Mouse (Mus musculus) bone marrow macrophage, adult 2 months (primary cell): ENCODE measurements around the gene Psmb11. TPM values are rescaled to one million over a fixed set of nuclear protein-coding genes. Genes with fewer than 3 reads are reported as not detected.

Source experiments
- H3K27ac ChIP-seq: 2 replicates; pipeline ENCODE4 v1.5.1; 2012; ENCODE audit warnings: low read depth, low read length; ENCODE audit not compliant: insufficient read depth
- H3K4me1 ChIP-seq: 2 replicates; pipeline ENCODE4 v1.6.1; 2012; ENCODE audit warnings: low read length; ENCODE audit not compliant: control insufficient read depth, insufficient read depth
- H3K4me3 ChIP-seq: 2 replicates; pipeline ENCODE4 v1.5.1; 2012; ENCODE audit warnings: mild to moderate bottlenecking, low read length, moderate library complexity; ENCODE audit not compliant: insufficient read depth
- CTCF ChIP-seq: IDR thresholded peaks from 2 replicates; pipeline ENCODE4 v1.5.1; 2012; ENCODE audit warnings: low read depth, mild to moderate bottlenecking, low read length, moderate library complexity
- POLR2A ChIP-seq: IDR thresholded peaks from 2 replicates; pipeline ENCODE4 v1.6.1; 2012; ENCODE audit warnings: mild to moderate bottlenecking, low read depth, low read length, borderline replicate concordance
- polyA plus RNA-seq: library from polyadenylated mRNA; stranded (reverse); fragments of >200 nt; gene quantifications from 2 replicates; pipeline ENCODE4 v1.2.4, GENCODE M21; 2012; ENCODE audit not compliant: missing spikeins, insufficient read depth, insufficient read length

The Psmb11 gene
- polyA plus RNA-seq, 1 experiment, result not detected

- no peak overlapping the region for H3K4me3 ChIP-seq
- peaks cover 15% of the 10 kb centered on the region for H3K4me1 ChIP-seq
- TF ChIP-seq CTCF, result peak; percentile 78
- no peak for TF ChIP-seq POLR2A
- no peak overlapping the region for H3K27ac ChIP-seq
Measured at GRCm38 (mm10) chr14:54650621-54651454, 29.6 kb downstream of the Psmb11 start.

DNA sequence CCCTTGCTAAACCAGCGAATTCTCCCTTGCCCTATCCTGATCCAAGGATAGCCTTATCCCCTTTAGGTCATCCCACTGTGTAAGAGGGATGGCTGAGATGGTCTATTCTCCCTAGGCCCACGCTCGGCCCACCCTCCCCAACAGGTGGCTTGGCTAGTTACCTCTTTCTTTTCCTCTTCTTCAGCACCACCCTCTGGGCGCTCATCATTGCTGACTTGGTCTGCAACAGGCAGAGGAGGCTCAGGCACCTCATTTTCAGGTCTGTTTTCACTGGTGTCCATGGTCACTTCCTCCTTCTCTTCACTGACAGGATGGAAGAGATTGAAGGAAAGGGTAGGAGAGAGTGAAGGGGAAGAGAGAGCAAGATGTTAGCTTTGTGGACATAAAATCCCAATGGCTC is 30.3 kb downstream of the Psmb11 start:
- no peak overlapping the region for H3K27ac ChIP-seq
- H3K4me3 ChIP-seq, result no peak overlapping the region
- H3K4me1 ChIP-seq, result peaks cover 15% of the 10 kb centered on the region
- TF ChIP-seq CTCF (no peak), POLR2A (no peak)

GRCm38 (mm10) chr14:54652787-54653186 is 31.6 kb downstream of the Psmb11 start:
- H3K27ac ChIP-seq, result peak overlapping the region; percentile 64
- TF ChIP-seq POLR2A (no peak), CTCF (no peak)
- H3K4me3 ChIP-seq, result peak overlapping the region; percentile 90
- peaks cover 15% of the 10 kb centered on the region for H3K4me1 ChIP-seq

DNA sequence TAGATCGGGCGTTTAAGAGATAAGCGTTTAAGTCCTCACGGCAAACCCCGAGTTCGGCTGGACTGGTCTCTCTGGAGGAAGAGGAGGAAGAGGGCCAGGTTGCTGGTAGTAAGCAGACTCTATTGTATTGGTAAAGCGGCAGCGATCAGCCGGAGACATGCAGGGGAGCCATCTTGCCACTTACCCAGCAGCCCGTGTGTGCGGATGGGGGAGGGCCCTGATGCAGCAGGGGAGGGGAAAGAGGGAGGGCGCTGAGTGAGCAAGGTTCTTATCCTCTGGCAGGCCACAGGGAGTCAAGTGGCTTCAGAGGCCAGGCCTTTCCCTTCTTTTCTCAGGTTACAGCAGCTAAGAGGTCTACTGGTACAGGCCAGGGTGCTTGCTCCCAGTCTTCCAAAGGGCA is 32.3 kb downstream of the Psmb11 start:
- peaks cover 15% of the 10 kb centered on the region for H3K4me1 ChIP-seq
- H3K4me3 ChIP-seq, result peak overlapping the region; percentile 90
- H3K27ac ChIP-seq, result peak overlapping the region; percentile 69
- TF ChIP-seq POLR2A (no peak), CTCF (no peak)

DNA sequence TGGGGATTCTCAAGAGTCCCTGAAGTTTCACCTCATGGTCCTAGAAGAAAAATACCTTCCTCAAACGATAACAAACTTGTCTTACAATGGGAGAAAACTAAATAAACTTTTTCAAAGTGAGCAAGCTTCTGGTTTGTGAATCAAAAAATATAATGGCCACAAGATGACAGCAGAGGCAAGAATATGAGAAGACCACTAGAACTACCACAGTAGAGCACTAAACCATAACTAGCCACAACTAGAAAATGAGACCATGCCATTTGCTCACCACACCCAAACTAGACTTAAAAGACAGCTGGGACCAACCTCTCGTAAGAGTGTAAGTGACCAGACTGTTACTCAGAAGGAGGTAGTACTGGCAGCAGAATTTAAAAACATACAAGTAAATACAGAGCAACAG is 38.8 kb downstream of the Psmb11 start:
- no peak for TF ChIP-seq CTCF
- no peak for TF ChIP-seq POLR2A
- Histone ChIP-seq H3K4me3 (no peak overlapping the region), H3K4me1 (no peaks in the 10 kb centered on the region), H3K27ac (no peak overlapping the region)

- TF ChIP-seq CTCF, result no peak
- no peak for TF ChIP-seq POLR2A
- H3K27ac ChIP-seq, result no peak overlapping the region
- H3K4me3 ChIP-seq, result no peak overlapping the region
- H3K4me1 ChIP-seq, result no peaks in the 10 kb centered on the region
Measured at GRCm38 (mm10) chr14:54664477-54665222, 43.4 kb downstream of the Psmb11 start.

- Histone ChIP-seq H3K27ac (no peak overlapping the region), H3K4me1 (no peaks in the 10 kb centered on the region), H3K4me3 (no peak overlapping the region)
- peak; percentile 34; the same call in 1 of the 2 replicates for TF ChIP-seq CTCF
- no peak for TF ChIP-seq POLR2A
Measured at GRCm38 (mm10) chr14:54669381-54669780, 48.1 kb downstream of the Psmb11 start.

DNA sequence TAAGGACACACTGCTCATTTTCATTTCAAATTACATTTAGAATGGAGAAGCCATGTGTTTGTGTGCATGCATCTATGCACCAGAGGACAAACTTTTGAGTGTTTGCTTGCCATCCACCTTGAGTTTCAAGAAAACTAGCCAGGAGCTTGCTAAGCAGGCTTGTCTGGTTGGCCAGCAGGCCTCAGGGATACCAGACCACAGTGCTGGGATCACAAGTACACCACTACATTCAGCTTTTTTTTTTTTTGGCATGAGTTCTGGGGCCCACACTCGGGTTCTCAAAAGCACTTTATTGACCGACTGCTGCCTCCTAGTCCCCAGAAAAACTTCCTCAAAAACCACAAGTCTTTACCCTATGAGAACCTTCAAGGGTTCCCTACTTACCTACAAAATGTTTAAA is 53.1 kb downstream of the Psmb11 start:
- TF ChIP-seq POLR2A, result no peak
- Histone ChIP-seq H3K4me3 (no peak overlapping the region), H3K27ac (no peak overlapping the region), H3K4me1 (no peaks in the 10 kb centered on the region)

DNA sequence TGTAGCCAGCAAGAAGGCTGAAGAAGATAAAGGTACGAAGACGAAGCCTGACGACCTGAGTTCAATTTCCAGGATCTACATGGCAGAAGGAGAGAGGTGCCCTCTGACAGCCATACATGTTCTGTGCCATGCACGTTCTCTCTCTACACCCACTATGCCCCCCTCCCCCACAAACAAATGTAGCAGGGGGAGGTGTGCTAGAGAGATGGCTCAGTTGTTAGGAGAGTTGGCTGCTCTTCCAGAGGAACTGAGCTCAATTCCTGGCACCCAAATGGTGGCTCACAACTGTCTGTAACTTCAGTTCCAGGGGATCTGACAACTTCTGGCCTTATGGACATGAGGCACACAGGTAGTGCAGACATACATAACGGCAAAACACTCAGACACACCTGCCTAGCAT is 55.1 kb downstream of the Psmb11 start:
- H3K4me3 ChIP-seq, result no peak overlapping the region
- no peaks in the 10 kb centered on the region for H3K4me1 ChIP-seq
- no peak overlapping the region for H3K27ac ChIP-seq
- TF ChIP-seq CTCF (no peak), POLR2A (no peak)
